Mouse (Mus musculus) kidney, adult 2 months (tissue): Measurements from ENCODE around the gene Mpo.

ENCODE experiments used
- CTCF ChIP-seq: fragments of 200-500 bp; conservative IDR thresholded peaks from 2 replicates; pipeline ENCODE4 v1.5.1; 2011; ENCODE audit warnings: low read depth, mild to moderate bottlenecking, control low read depth, low read length, moderate library complexity, mixed read lengths; ENCODE audit not compliant: insufficient read depth, insufficient read length
- POLR2A ChIP-seq: fragments of 200-500 bp; IDR thresholded peaks from one replicate; pipeline ENCODE4 v1.6.1; 2011; ENCODE audit warnings: low read depth, low read length, control low read depth

DNA sequence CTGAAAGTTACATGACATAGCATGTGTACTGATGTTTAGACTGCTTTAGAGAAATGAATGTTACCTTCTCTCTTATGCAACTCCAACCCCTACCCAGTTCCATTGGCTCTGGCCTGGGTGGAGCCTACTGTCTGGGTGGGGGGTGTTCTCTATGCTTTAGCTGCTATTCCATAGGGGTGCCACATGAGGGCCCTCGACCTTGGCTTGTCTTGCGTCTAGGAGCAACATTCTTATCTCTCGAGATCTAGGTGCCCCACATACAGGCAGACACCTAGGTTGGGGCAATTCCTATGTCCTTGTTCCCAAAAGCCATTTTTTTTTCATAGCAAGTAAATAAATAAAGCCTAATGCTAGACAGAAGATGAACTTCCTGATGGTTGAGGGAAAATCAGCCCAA lies 33.8 kb upstream of the Mpo start:
- 0 out of 2 replicates have a peak, but pooled peaks have one; percentile 15 for TF ChIP-seq CTCF
- TF ChIP-seq POLR2A, result no peak
